Mouse (Mus musculus) limb, embryonic 12.5 days (tissue): ENCODE results near the gene Cyp2d26. TPM values are rescaled to one million over a fixed set of nuclear protein-coding genes. Genes with fewer than 3 reads are reported as not detected.

Experiments
- ATAC-seq: fragments of 200-750 bp; cut with Nextera tagmentation; 2 replicates; pipeline ENCODE4 v1.8.0; 2017; ENCODE audit warnings: low read depth, moderate TSS enrichment; ENCODE audit not compliant: insufficient number of reproducible peaks, insufficient read depth, low FRiP score, low TSS enrichment
- H3K27ac ChIP-seq: fragments of 300-500 bp; sonication (generic); 2 replicates; pipeline ENCODE4 v1.5.1; 2016; ENCODE audit warnings: mild to moderate bottlenecking, moderate library complexity
- H3K27me3 ChIP-seq: fragments of 300-500 bp; sonication (generic); 2 replicates; pipeline ENCODE4 v1.6.1; 2016; ENCODE audit warnings: mild to moderate bottlenecking, moderate library complexity
- H3K36me3 ChIP-seq: fragments of 300-500 bp; sonication (generic); 2 replicates; pipeline ENCODE4 v1.6.1; 2016; ENCODE audit warnings: mild to moderate bottlenecking, moderate library complexity
- H3K4me1 ChIP-seq: fragments of 300-500 bp; sonication (generic); replicated peaks from 2 replicates; pipeline ENCODE4 v1.6.1; 2016
- H3K4me2 ChIP-seq: fragments of 300-500 bp; sonication (generic); 2 replicates; pipeline ENCODE4 v1.6.1; 2016; ENCODE audit warnings: mild to moderate bottlenecking, moderate library complexity
- H3K4me3 ChIP-seq: fragments of 300-500 bp; sonication (generic); replicated peaks from 2 replicates; pipeline ENCODE4 v1.5.1; 2016; ENCODE audit warnings: mild to moderate bottlenecking
- H3K9ac ChIP-seq: fragments of 300-500 bp; sonication (generic); replicated peaks from 2 replicates; pipeline ENCODE4 v1.6.1; 2016; ENCODE audit warnings: mild to moderate bottlenecking, moderate library complexity
- H3K9me3 ChIP-seq: fragments of 300-500 bp; sonication (generic); 2 replicates; pipeline ENCODE4 v1.6.1; 2016; ENCODE audit warnings: mild to moderate bottlenecking, moderate library complexity
- WGBS: fragments of 180-500 bp; shearing (Covaris S2); methylation state at CpG from one replicate; pipeline ENCODE4 v1.1.7; 2016; 5-methylcytosine and 5-hydroxymethylcytosine counted together
- microRNA-seq: library from miRNA; unstranded; fragments of <30 nt; microRNA quantifications from one replicate; pipeline ENCODE4, GENCODE M21; 2017
- polyA plus RNA-seq: library from polyadenylated mRNA; unstranded; fragments of >200 nt; fragmentation: Nextera tagmentation; extraction: Ambion mirVana; gene quantifications from 2 replicates; pipeline ENCODE4 v1.2.1, GENCODE M21; 2016

Cyp2d26 gene
- polyA plus RNA-seq, 1 experiment from 2014 or later = not detected

DNA sequence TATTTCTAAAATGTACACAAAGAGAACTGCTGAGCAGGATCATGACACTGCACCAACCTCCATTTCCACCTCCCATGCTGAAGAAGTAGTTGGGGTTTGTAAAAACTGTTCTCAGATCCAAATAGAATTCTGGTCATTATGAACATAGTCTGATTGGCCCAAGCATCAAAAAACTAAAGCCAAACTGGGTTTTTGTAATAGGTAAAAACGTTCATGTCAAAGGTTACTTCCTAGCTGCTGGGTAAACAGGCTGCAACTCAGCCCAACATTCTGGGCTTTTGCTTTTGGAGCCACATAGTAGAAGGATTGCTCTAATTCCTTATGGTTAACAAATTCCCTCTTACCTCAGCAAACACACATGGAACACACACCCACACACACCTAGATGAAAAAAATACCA is 46.0 kb downstream of the Cyp2d26 start:
- H3K4me1 ChIP-seq = no peaks in the 10 kb centered on the region
- H3K9me3 ChIP-seq = peaks cover 4% of the 10 kb centered on the region; the same call in 1 of the 2 replicates
- WGBS = 67% methylated on average over 1 of the region's 1 CpGs
- no peak overlapping the region for H3K4me2 ChIP-seq
- no peak overlapping the region for H3K27ac ChIP-seq
- no peak overlapping the region for H3K4me3 ChIP-seq
- no peak for ATAC-seq
- H3K27me3 ChIP-seq = no peaks in the 10 kb centered on the region
- H3K9ac ChIP-seq = no peak overlapping the region
- H3K36me3 ChIP-seq = no peaks in the 10 kb centered on the region

DNA sequence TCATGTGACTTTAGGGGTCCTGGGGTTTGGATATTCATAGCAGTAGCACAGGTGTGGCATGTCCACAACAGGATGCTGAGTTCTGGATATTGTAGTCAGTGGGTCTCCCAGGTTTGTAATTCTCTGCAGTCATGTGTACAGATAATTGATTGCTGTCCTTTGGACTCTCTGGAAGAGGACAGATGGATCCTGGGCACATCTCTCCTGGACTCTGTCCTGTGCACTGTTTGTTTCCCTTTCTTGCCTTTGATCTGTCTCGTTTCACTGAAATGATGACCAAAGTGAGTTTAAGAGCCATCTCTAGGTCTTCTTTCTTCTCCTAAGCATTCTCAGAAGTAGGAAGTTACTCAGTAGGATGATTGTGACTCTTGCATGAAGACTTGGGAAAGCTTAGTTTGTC is 46.6 kb downstream of the Cyp2d26 start:
- ATAC-seq = no peak
- WGBS = 50% methylated on average over 1 of the region's 1 CpGs
- H3K4me2 ChIP-seq = no peak overlapping the region
- no peaks in the 10 kb centered on the region for H3K4me1 ChIP-seq
- H3K9me3 ChIP-seq = peaks cover 4% of the 10 kb centered on the region; the same call in 1 of the 2 replicates
- no peak overlapping the region for H3K27ac ChIP-seq
- no peaks in the 10 kb centered on the region for H3K36me3 ChIP-seq
- no peak overlapping the region for H3K4me3 ChIP-seq
- H3K27me3 ChIP-seq = no peaks in the 10 kb centered on the region
- no peak overlapping the region for H3K9ac ChIP-seq

Small RNA genes lying within 50 kb of the gene (microRNA-seq; reads per million reads assigned to microRNA genes)
- gene Gm27618 = not detected

Other genes with a start within 250 kb of the Cyp2d26 start
- gene Cyp2d12, start 239.2 kb downstream of the Cyp2d26 start, polyA plus RNA-seq = not detected in 2 replicates
- not detected in 2 replicates for gene Cyp2d34, start 173.3 kb downstream of the Cyp2d26 start, polyA plus RNA-seq
- gene Cyp2d40, start 30.1 kb downstream of the Cyp2d26 start, polyA plus RNA-seq = not detected in 2 replicates
- 12.1 and 13.6 TPM in 2 replicates for gene Tcf20, start 193.6 kb upstream of the Cyp2d26 start, polyA plus RNA-seq
- 3.0 TPM in 2 replicates for gene Nfam1, start 239.0 kb upstream of the Cyp2d26 start, polyA plus RNA-seq